Mouse (Mus musculus): Measurements from ENCODE around the gene Gm14401.
"Not testable (repeated sequence)": the region's sequence is repeated elsewhere in the genome, so short reads cannot be mapped to it uniquely, and the experiment has no call there.

The Gm14401 gene

GRCm38 (mm10) chr2:177073432-177074423 is at the start of gene Gm14401:
Gene Gm14401, plus strand, starts transcription at chr2:177074320.
- not testable (repeated sequence) for DNase-seq (ENCODE audit: low spot score in 2 of 2)

- not testable (repeated sequence) for DNase-seq (ENCODE audit: low spot score in 2 of 2)
Measured at GRCm38 (mm10) chr2:177072807-177073206, 1.3 kb upstream of the Gm14401 start.

GRCm38 (mm10) chr2:177075015-177075414 is 895 bp downstream of the Gm14401 start:
- DNase-seq (ENCODE audit: low spot score in 2 of 2) = not testable (repeated sequence)

- DNase-seq (ENCODE audit: low spot score in 2 of 2) = not testable (repeated sequence)
Measured at GRCm38 (mm10) chr2:177079866-177080265, 5.7 kb downstream of the Gm14401 start.

- DNase-seq (ENCODE audit: low spot score in 2 of 2) = not testable (repeated sequence)
Measured at GRCm38 (mm10) chr2:177109086-177109485, 35.0 kb downstream of the Gm14401 start.

- DNase-seq (ENCODE audit: low spot score in 2 of 2) = not testable (repeated sequence)
Measured at GRCm38 (mm10) chr2:177129097-177129496, 55.0 kb downstream of the Gm14401 start.

All from right cerebral cortex, postnatal 10 days (tissue).